Mouse (Mus musculus) Patski (cell line): Measurements from ENCODE around the gene Apoa5. TPM values are rescaled to one million over a fixed set of nuclear protein-coding genes. Genes with fewer than 3 reads are reported as not detected.

Experiments used
- ATAC-seq: fragments of 100-300 bp; one replicate; pipeline ENCODE4 v1.8.0; 2021
- CTCF ChIA-PET: fragments of 350-600 bp; sonication (Branson Sonifier 250); formaldehyde crosslinking; loops from one replicate; lab custom pipeline; 2022; ENCODE audit warnings: inconsistent platforms; lab: Charles Lee
- POLR2A ChIA-PET: fragments of 350-600 bp; sonication (Branson Sonifier 250); formaldehyde crosslinking; loops from one replicate; lab custom pipeline; 2022; ENCODE audit warnings: antibody characterized with exemption, inconsistent platforms; lab: Charles Lee
- DNase-seq: peaks from one replicate; pipeline ENCODE4 v3.0.0-alpha.2; 2011; ENCODE audit warnings: low read depth, low spot score
- H3K27me3 ChIP-seq: fragments of 371-371 bp; one replicate; pipeline ENCODE4 v1.5.1; 2021
- CTCF ChIP-seq: fragments of 100-300 bp; IDR thresholded peaks from one replicate; pipeline ENCODE4 v1.5.1; 2021
- in situ Hi-C: fragments of 300-500 bp; cut with MboI; formaldehyde crosslinking; loops from 3 replicates; pipeline ENCODE4 v1.11.1; 2018; ENCODE audit warnings: low pct_unique_long_range_greater_than_20kb, mixed read lengths
- polyA plus RNA-seq: library from polyadenylated mRNA; unstranded; gene quantifications from one replicate; pipeline ENCODE4 v1.2.3, GENCODE M21; 2021

Gene Apoa5
- polyA plus RNA-seq, 1 experiment from 2014 or later, result not detected

GRCm38 (mm10) chr9:46259111-46259510, 9.3 kb upstream of the Apoa5 start:
- in situ Hi-C loops, result no loop called here
- POLR2A ChIA-PET, result interaction anchor here (0.8 kb wide), 1 partner anchor 11 kb away, joined by 3 read pairs; no protein-coding TSS in a partner anchor
- no peak for TF ChIP-seq CTCF
- ATAC-seq (no peak), DNase-seq (no peak)
- CTCF ChIA-PET, result interaction anchor here (0.7 to 1.3 kb wide), 2 partner anchors 12 to 43 kb away, joined by 3 read pairs; no protein-coding TSS in a partner anchor
- H3K27me3 ChIP-seq, result peaks cover 32% of the 10 kb centered on the region

GRCm38 (mm10) chr9:46261131-46261530, 7.3 kb upstream of the Apoa5 start:
- in situ Hi-C loops, result no loop called here
- ATAC-seq, result no peak
- H3K27me3 ChIP-seq, result peaks cover 35% of the 10 kb centered on the region
- ChIA-PET CTCF (no interaction called here), POLR2A (no interaction called here)
- no peak for DNase-seq
- TF ChIP-seq CTCF, result no peak

GRCm38 (mm10) chr9:46269125-46269524, 692 bp downstream of the Apoa5 start:
- TF ChIP-seq CTCF, result no peak

GRCm38 (mm10) chr9:46270782-46271181, 2.3 kb downstream of the Apoa5 start:
- in situ Hi-C loops, result no loop called here
- DNase-seq (no peak), ATAC-seq (no peak)
- H3K27me3 ChIP-seq, result peaks cover 24% of the 10 kb centered on the region
- no peak for TF ChIP-seq CTCF
- ChIA-PET POLR2A (interaction anchor here (0.6 kb wide), 1 partner anchor 261 kb away, joined by 5 read pairs; no protein-coding TSS in a partner anchor), CTCF (no interaction called here)

More at GRCm38 (mm10) chr9:46269125-46269524, 692 bp downstream of the Apoa5 start:
- ATAC-seq (no peak), DNase-seq (no peak)
- ChIA-PET POLR2A (no interaction called here), CTCF (no interaction called here)
- peaks cover 32% of the 10 kb centered on the region for H3K27me3 ChIP-seq
- in situ Hi-C loops, result no loop called here

- peaks cover 22% of the 10 kb centered on the region for H3K27me3 ChIP-seq
- no peak for DNase-seq
- TF ChIP-seq CTCF, result no peak
- ATAC-seq, result no peak
- POLR2A ChIA-PET, result no interaction called here
- CTCF ChIA-PET, result interaction anchor here (1.1 to 1.7 kb wide), 2 partner anchors 9 to 11 kb away, joined by 3 to 6 read pairs; partner anchors contain the start of gene Bud13
- in situ Hi-C loops, result no loop called here
Observed at GRCm38 (mm10) chr9:46272070-46272469, 3.6 kb downstream of the Apoa5 start.

GRCm38 (mm10) chr9:46272677-46273454, 4.4 kb downstream of the Apoa5 start, which contains the start of gene Zpr1:
TSS of gene Zpr1 (plus strand) at chr9:46273064.
- in situ Hi-C loops, result no loop called here
- CTCF ChIA-PET, result interaction anchor here (1.1 to 1.7 kb wide), 2 partner anchors 9 to 10 kb away, joined by 3 to 6 read pairs; partner anchors contain the start of gene Bud13
- POLR2A ChIA-PET, result interaction anchor here (0.5 to 2.2 kb wide), 2 partner anchors 10 to 253 kb away, joined by 4 to 6 read pairs; partner anchors contain the start of gene Bud13
- ATAC-seq (peak; percentile 82), DNase-seq (peak; percentile 56)
- no peak for TF ChIP-seq CTCF
- H3K27me3 ChIP-seq, result peaks cover 14% of the 10 kb centered on the region

- POLR2A ChIA-PET, result interaction anchor here (2.2 kb wide), 1 partner anchor 8 kb away, joined by 6 read pairs; the partner anchor contains the start of gene Bud13
- DNase-seq, result peak; percentile 56
Observed at GRCm38 (mm10) chr9:46274494-46274893, 6.1 kb downstream of the Apoa5 start.

GRCm38 (mm10) chr9:46282631-46283436, 14.4 kb downstream of the Apoa5 start, which contains the start of gene Bud13:
TSS of gene Bud13 (plus strand) at chr9:46283008.
- CTCF ChIA-PET, result interaction anchor here (1.0 to 1.1 kb wide), 2 partner anchors 10 to 22 kb away, joined by 3 to 6 read pairs; partner anchors contain the start of gene Zpr1
- DNase-seq, result peak; percentile 64
- no peaks in the 10 kb centered on the region for H3K27me3 ChIP-seq
- ATAC-seq, result peak; percentile 92
- TF ChIP-seq CTCF, result no peak
- POLR2A ChIA-PET, result interaction anchor here (1.7 kb wide), 1 partner anchor 9 kb away, joined by 6 read pairs; no protein-coding TSS in a partner anchor
- in situ Hi-C loops, result no loop called here

More at GRCm38 (mm10) chr9:46274494-46274893, 6.1 kb downstream of the Apoa5 start:
- CTCF ChIA-PET, result interaction anchor here (1.3 kb wide), 1 partner anchor 28 kb away, joined by 3 read pairs; no protein-coding TSS in a partner anchor
- in situ Hi-C loops, result no loop called here
- no peak for TF ChIP-seq CTCF
- H3K27me3 ChIP-seq, result peaks cover 5% of the 10 kb centered on the region
- ATAC-seq, result peak; percentile 46

GRCm38 (mm10) chr9:46298381-46298780, 29.9 kb downstream of the Apoa5 start:
- no peaks in the 10 kb centered on the region for H3K27me3 ChIP-seq
- TF ChIP-seq CTCF, result no peak
- ATAC-seq (no peak), DNase-seq (no peak)
- ChIA-PET POLR2A (no interaction called here), CTCF (interaction anchor here (1.1 to 6.6 kb wide), 2 partner anchors 9 to 15 kb away, joined by 3 to 45 read pairs; no protein-coding TSS in a partner anchor)
- in situ Hi-C loops, result no loop called here

- in situ Hi-C loops, result no loop called here
- DNase-seq, result no peak
- ChIA-PET CTCF (interaction anchor here (1.3 to 6.6 kb wide), 3 partner anchors 10 to 18 kb away, joined by 4 to 45 read pairs (median 10); partner anchors contain the start of gene 4931429L15Rik), POLR2A (no interaction called here)
- TF ChIP-seq CTCF, result peak; percentile 93
- no peak for ATAC-seq
- H3K27me3 ChIP-seq, result no peaks in the 10 kb centered on the region
Observed at GRCm38 (mm10) chr9:46302142-46302541, 33.7 kb downstream of the Apoa5 start.
